Mouse (Mus musculus) ES-E14 (cell line): ENCODE results near the gene Eif2b5.

ENCODE experiments used
- HCFC1 ChIP-seq: IDR thresholded peaks from 2 replicates; pipeline ENCODE4 v1.6.1; 2012; ENCODE audit warnings: low read length, inconsistent platforms, borderline replicate concordance; ENCODE audit not compliant: insufficient read depth
- MAFK ChIP-seq: IDR thresholded peaks from 2 replicates; pipeline ENCODE4 v1.6.1; 2014; ENCODE audit warnings: mild to moderate bottlenecking, low read depth, low read length, inconsistent platforms; ENCODE audit not compliant: insufficient read depth
- ZNF384 ChIP-seq: IDR thresholded peaks from 2 replicates; pipeline ENCODE4 v1.6.1; 2012; ENCODE audit warnings: low read depth, low read length, inconsistent platforms

- TF ChIP-seq MAFK (no peak), ZNF384 (no peak), HCFC1 (no peak)
These were observed 50.5 kb downstream of the Eif2b5 start for GRCm38 (mm10) chr16:20549161-20549560.
